ENCODE assay signal across 9 mouse cellular contexts in the genomic region with DNA sequence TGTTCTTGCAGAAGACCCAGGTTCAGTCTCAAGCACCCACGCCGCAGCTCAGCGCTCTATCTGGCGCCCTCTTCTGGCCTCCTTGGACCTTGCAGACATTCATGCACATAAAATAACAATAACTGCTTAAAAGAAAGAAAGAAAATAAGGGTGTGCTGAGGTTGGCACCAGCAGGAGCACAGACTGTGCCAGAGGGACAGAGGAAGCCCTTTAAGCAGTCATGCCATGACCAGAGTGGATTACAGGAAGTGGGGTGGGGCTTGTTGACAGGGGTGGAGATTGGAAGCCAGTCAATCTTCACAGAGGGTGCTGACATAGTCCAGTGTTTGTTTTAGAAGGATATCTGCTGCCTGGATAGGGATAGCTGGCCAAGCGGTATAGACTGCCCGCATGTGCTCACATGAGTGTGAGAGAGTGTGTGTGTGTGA. TPM values are rescaled to one million over a fixed set of nuclear protein-coding genes. Genes with fewer than 3 reads are reported as not detected.
DNase-seq lines count a peak whose midpoint lies in the region; ATAC-seq and TF ChIP-seq lines count a peak whose summit lies in the region.
"Had no signal": no experiment of that assay in that cellular context is flagged by ENCODE, and none has a peak within 500 bp of the region (broad histone marks: within the 10 kb centered on the region; RNA-seq: fewer than 3 reads in every experiment).

No protein-coding gene starts in this region.

- intact Hi-C loops in gastrocnemius, postnatal 36 days (cut with DNase I), result no loop called here

- no peaks in the 10 kb centered on the region for H3K27me3 ChIP-seq in thymus, adult 2 months (ENCODE audit: control insufficient read depth, insufficient read depth, low read length)
- no peaks in the 10 kb centered on the region for H3K27me3 ChIP-seq in liver, embryonic 15.5 days
- H3K27me3 ChIP-seq: limb, embryonic 13.5 days had no signal

- no peak overlapping the region for H3K9ac ChIP-seq in liver, embryonic 15.5 days
- H3K9ac ChIP-seq: limb, embryonic 13.5 days had no signal

- WGBS in thymus, adult 2 months, result 77% methylated on average over 6 of the region's 6 CpGs
- WGBS in liver, embryonic 15.5 days (ENCODE audit: insufficient replicate concordance), result 42% methylated on average over 6 of the region's 6 CpGs

- no peaks in the 10 kb centered on the region for H3K9me3 ChIP-seq in liver, embryonic 15.5 days (replicated peaks)
- H3K9me3 ChIP-seq: limb, embryonic 13.5 days had no signal

- no peak overlapping the region for H3K4me2 ChIP-seq in liver, embryonic 15.5 days
- H3K4me2 ChIP-seq: limb, embryonic 13.5 days had no signal

- no peak for TF ChIP-seq POLR2A in thymus, adult 2 months (IDR thresholded peaks at IDR 0.05; ENCODE audit: control insufficient read depth, extremely low read depth, insufficient read depth, low read length, poor library complexity)

- no peaks in the 10 kb centered on the region for H3K4me1 ChIP-seq in thymus, adult 2 months (replicated peaks; ENCODE audit: control insufficient read depth, insufficient read depth, low read length)
- no peaks in the 10 kb centered on the region for H3K4me1 ChIP-seq in liver, embryonic 15.5 days (replicated peaks)
- H3K4me1 ChIP-seq: limb, embryonic 13.5 days had no signal

- no peaks in the 10 kb centered on the region for H3K36me3 ChIP-seq in thymus, adult 2 months (ENCODE audit: control insufficient read depth, insufficient read depth, low read length)
- peaks cover 17% of the 10 kb centered on the region for H3K36me3 ChIP-seq in liver, embryonic 15.5 days (replicated peaks)

- peak; percentile 53; the same call in 1 of the 2 replicates for TF ChIP-seq CTCF in thymus, adult 2 months (IDR thresholded peaks at IDR 0.05; ENCODE audit: borderline replicate concordance, control insufficient read depth, extremely low read depth, insufficient read depth, low read length, poor library complexity)

- DNase-seq in thymus, adult 2 months, result peak; percentile 13
- no peak for DNase-seq in thymus, adult 18-20 months
- DNase-seq in heart, adult 9 months (ENCODE audit: low spot score in 2 of 2), result peak; percentile 16 to 23
- DNase-seq in embryo, embryonic 11 days, result no peak
- DNase-seq in right cerebral cortex, adult 18-20 months, result no peak
- DNase-seq in gastrocnemius, postnatal 36 days, result no peak
- DNase-seq: cerebellum, adult 11-12 months had no signal

- peak; percentile 37; the same call in 1 of the 2 replicates for ATAC-seq in liver, embryonic 15.5 days (ENCODE audit: insufficient read depth)

- H3K4me3 ChIP-seq in thymus, adult 2 months (ENCODE audit: control insufficient read depth, insufficient read depth, low read length), result no peak overlapping the region
- H3K4me3 ChIP-seq in liver, embryonic 15.5 days (replicated peaks), result no peak overlapping the region
- H3K4me3 ChIP-seq: limb, embryonic 13.5 days had no signal

- no peak overlapping the region for H3K27ac ChIP-seq in thymus, adult 2 months (ENCODE audit: control insufficient read depth, insufficient read depth, low read length)
- no peak overlapping the region for H3K27ac ChIP-seq in liver, embryonic 15.5 days (replicated peaks)
- H3K27ac ChIP-seq: limb, embryonic 13.5 days had no signal

RNA-seq across cellular contexts. Expression of gene Faap24, which starts 10.1 kb away (rescaled TPM):
- 8.3 and 8.8 TPM in 2 replicates for polyA plus RNA-seq in thymus, adult 2 months (2012; rRNA removed)
- 18.5 and 19.7 TPM in 2 replicates for polyA plus RNA-seq in liver, embryonic 15.5 days (2015; fragmentation: Nextera tagmentation; extraction: Ambion mirVana)
- total RNA-seq in gastrocnemius, postnatal 36 days (2021), result under 1 TPM; 0.31 to 0.96 TPM

RNA-seq across cellular contexts. Expression of gene Cep89, which starts 10.3 kb away (rescaled TPM):
- 17.9 and 21.2 TPM in 2 replicates for polyA plus RNA-seq in thymus, adult 2 months (2012; rRNA removed)
- 19.1 and 19.4 TPM in 2 replicates for polyA plus RNA-seq in liver, embryonic 15.5 days (2015; fragmentation: Nextera tagmentation; extraction: Ambion mirVana)
- 1 to 10 TPM; 4.7 to 5.0 TPM for total RNA-seq in gastrocnemius, postnatal 36 days (2021)

RNA-seq across cellular contexts. Expression of gene Rhpn2, which starts 52.6 kb away (rescaled TPM):
- 0.71 and 1.3 TPM in 2 replicates for polyA plus RNA-seq in thymus, adult 2 months (2012; rRNA removed)
- 5.0 and 6.6 TPM in 2 replicates for polyA plus RNA-seq in liver, embryonic 15.5 days (2015; fragmentation: Nextera tagmentation; extraction: Ambion mirVana)
- 1 to 10 TPM in 1 of 2 experiments, under 1 TPM in 1; 0.99 to 1.1 TPM for total RNA-seq in gastrocnemius, postnatal 36 days (2021)

Comparison
In these comparisons a context has a peak if more than half of its experiments do, and no peak if none do; other contexts are left out.
1. DNase-seq: peak in thymus, adult 2 months (single experiment) and heart, adult 9 months (2 of 2); none in thymus, adult 18-20 months (0 of 2), embryo, embryonic 11 days (single experiment), right cerebral cortex, adult 18-20 months (single experiment) and gastrocnemius, postnatal 36 days (0 of 2).